Mouse (Mus musculus) forebrain, postnatal 0 days (tissue): ENCODE measurements around the gene Pts. TPM values are rescaled to one million over a fixed set of nuclear protein-coding genes. Genes with fewer than 3 reads are reported as not detected.

ENCODE experiments used
- ATAC-seq: fragments of 200-750 bp; cut with Nextera tagmentation; 2 replicates; pipeline ENCODE4 v1.8.0; 2017; ENCODE audit warnings: mild to moderate bottlenecking, moderate library complexity
- DNase-seq: peaks from one replicate; pipeline ENCODE4 v3.0.0-alpha.2; 2015
- H3K27ac ChIP-seq: fragments of 300-500 bp; sonication (generic); 2 replicates; pipeline ENCODE4 v1.5.1; 2014; ENCODE audit warnings: low read depth, mild to moderate bottlenecking, antibody characterized with exemption, low read length, moderate library complexity, mixed read lengths
- H3K27me3 ChIP-seq: fragments of 300-500 bp; sonication (generic); 2 replicates; pipeline ENCODE4 v1.6.1; 2014; ENCODE audit warnings: mild to moderate bottlenecking, low read length, mixed read lengths; ENCODE audit not compliant: insufficient read depth
- H3K36me3 ChIP-seq: fragments of 300-500 bp; sonication (generic); 2 replicates; pipeline ENCODE4 v1.6.1; 2014; ENCODE audit warnings: mild to moderate bottlenecking, moderate library complexity; ENCODE audit not compliant: insufficient read depth
- H3K4me1 ChIP-seq: fragments of 300-500 bp; sonication (generic); 2 replicates; pipeline ENCODE4 v1.6.1; 2014; ENCODE audit warnings: antibody characterized with exemption; ENCODE audit not compliant: insufficient read depth
- H3K4me2 ChIP-seq: fragments of 300-500 bp; sonication (generic); 2 replicates; pipeline ENCODE4 v1.6.1; 2014; ENCODE audit warnings: low read depth, mild to moderate bottlenecking, moderate library complexity
- H3K4me3 ChIP-seq: fragments of 300-500 bp; sonication (generic); 2 replicates; pipeline ENCODE4 v1.5.1; 2014; ENCODE audit warnings: low read depth, low read length, mixed read lengths
- H3K9ac ChIP-seq: fragments of 300-500 bp; sonication (generic); 2 replicates; pipeline ENCODE4 v1.6.1; 2014; ENCODE audit warnings: mild to moderate bottlenecking
- H3K9me3 ChIP-seq: fragments of 300-500 bp; sonication (generic); 2 replicates; pipeline ENCODE4 v1.6.1; 2016; ENCODE audit warnings: low read length
- CTCF ChIP-seq: sonication (generic); IDR thresholded peaks from 2 replicates; pipeline ENCODE4 v1.5.1; 2016; ENCODE audit warnings: antibody characterized with exemption, control low read depth, low read depth
- WGBS: fragments of 180-500 bp; shearing (Covaris S2); extraction: QIAGEN DNeasy Blood & Tissue Kit; methylation state at CpG from one replicate; pipeline ENCODE4 v1.1.7; 2014; 5-methylcytosine and 5-hydroxymethylcytosine counted together
- polyA plus RNA-seq: library from polyadenylated mRNA; unstranded; fragments of >200 nt; fragmentation: Nextera tagmentation; extraction: Ambion mirVana; gene quantifications from 2 replicates; pipeline ENCODE4 v1.2.1, GENCODE M21; 2015
- total RNA-seq: library from RNA; depleted of rRNA; stranded (reverse); fragments of >200 nt; gene quantifications from 2 replicates; pipeline ENCODE4 v1.2.3, GENCODE M21; 2014

Gene Pts
- total and polyA plus RNA-seq, 2 experiments from 2014 or later: 83.7 to 112 TPM

GRCm38 (mm10) chr9:50518781-50519180 lies 9.7 kb downstream of the Pts start:
- no peak for DNase-seq
- TF ChIP-seq CTCF: peak; percentile 51
- Histone ChIP-seq H3K27me3 (no peaks in the 10 kb centered on the region), H3K9ac (no peak overlapping the region), H3K4me2 (no peak overlapping the region), H3K27ac (no peak overlapping the region), H3K4me1 (no peaks in the 10 kb centered on the region), H3K4me3 (no peak overlapping the region), H3K36me3 (no peaks in the 10 kb centered on the region), H3K9me3 (no peaks in the 10 kb centered on the region)
- 8% methylated on average over 2 of the region's 2 CpGs for WGBS
- no peak for ATAC-seq

- ATAC-seq (no peak), DNase-seq (no peak)
- Histone ChIP-seq H3K9ac (no peak overlapping the region), H3K9me3 (no peaks in the 10 kb centered on the region), H3K4me3 (no peak overlapping the region), H3K27me3 (no peaks in the 10 kb centered on the region), H3K4me2 (no peak overlapping the region), H3K4me1 (no peaks in the 10 kb centered on the region), H3K36me3 (no peaks in the 10 kb centered on the region), H3K27ac (no peak overlapping the region)
- 92% methylated on average over 5 of the region's 5 CpGs for WGBS
- TF ChIP-seq CTCF: no peak
These were observed 13.1 kb downstream of the Pts start for GRCm38 (mm10) chr9:50515462-50515861.

- Histone ChIP-seq H3K4me3 (no peak overlapping the region), H3K4me2 (no peak overlapping the region), H3K36me3 (no peaks in the 10 kb centered on the region), H3K9ac (no peak overlapping the region), H3K27ac (no peak overlapping the region), H3K4me1 (no peaks in the 10 kb centered on the region), H3K9me3 (no peaks in the 10 kb centered on the region), H3K27me3 (no peaks in the 10 kb centered on the region)
- DNase-seq: no peak
- no peak for TF ChIP-seq CTCF
- ATAC-seq: no peak
- WGBS: 83% methylated on average over 7 of the region's 7 CpGs
These were observed 21.0 kb downstream of the Pts start for GRCm38 (mm10) chr9:50507570-50507969.

- DNase-seq: no peak
- Histone ChIP-seq H3K4me3 (no peak overlapping the region), H3K36me3 (no peaks in the 10 kb centered on the region), H3K9ac (no peak overlapping the region), H3K4me1 (no peaks in the 10 kb centered on the region), H3K27ac (no peak overlapping the region), H3K27me3 (no peaks in the 10 kb centered on the region), H3K4me2 (no peak overlapping the region), H3K9me3 (no peaks in the 10 kb centered on the region)
- WGBS: 63% methylated on average over 6 of the region's 6 CpGs
- no peak for TF ChIP-seq CTCF
- ATAC-seq: no peak
These were observed 23.1 kb downstream of the Pts start for GRCm38 (mm10) chr9:50505405-50505804.

GRCm38 (mm10) chr9:50502949-50503348 lies 25.6 kb downstream of the Pts start:
- DNase-seq (no peak), ATAC-seq (no peak)
- no peaks in the 10 kb centered on the region for H3K9me3 ChIP-seq
- H3K9ac ChIP-seq: no peak overlapping the region
- H3K27me3 ChIP-seq: no peaks in the 10 kb centered on the region
- no peak overlapping the region for H3K4me2 ChIP-seq
- no peaks in the 10 kb centered on the region for H3K36me3 ChIP-seq
- no peak for TF ChIP-seq CTCF
- 93% methylated on average over 3 of the region's 3 CpGs for WGBS
- H3K27ac ChIP-seq: no peak overlapping the region
- H3K4me1 ChIP-seq: no peaks in the 10 kb centered on the region
- no peak overlapping the region for H3K4me3 ChIP-seq

GRCm38 (mm10) chr9:50500974-50501501 lies 27.5 kb downstream of the Pts start:
- DNase-seq (peak; percentile 64), ATAC-seq (peak; percentile 90)
- Histone ChIP-seq H3K4me1 (no peaks in the 10 kb centered on the region), H3K4me2 (peak overlapping the region; percentile 37), H3K27me3 (no peaks in the 10 kb centered on the region), H3K36me3 (no peaks in the 10 kb centered on the region), H3K4me3 (peak overlapping the region; percentile 25), H3K9me3 (no peaks in the 10 kb centered on the region), H3K27ac (peak overlapping the region; percentile 29; the same call in 1 of the 2 replicates), H3K9ac (peak overlapping the region; percentile 18)
- WGBS: 31% methylated on average over 14 of the region's 14 CpGs
- TF ChIP-seq CTCF: no peak

GRCm38 (mm10) chr9:50500467-50500973 lies 28.0 kb downstream of the Pts start:
- no peaks in the 10 kb centered on the region for H3K9me3 ChIP-seq
- no peaks in the 10 kb centered on the region for H3K36me3 ChIP-seq
- H3K4me3 ChIP-seq: peak overlapping the region; percentile 25
- DNase-seq: no peak
- WGBS: 72% methylated on average over 15 of the region's 15 CpGs
- H3K9ac ChIP-seq: peak overlapping the region; percentile 18
- H3K27ac ChIP-seq: no peak overlapping the region
- TF ChIP-seq CTCF: no peak
- no peaks in the 10 kb centered on the region for H3K4me1 ChIP-seq
- peak overlapping the region; percentile 37 for H3K4me2 ChIP-seq
- H3K27me3 ChIP-seq: no peaks in the 10 kb centered on the region
- no peak for ATAC-seq
